Mouse (Mus musculus) ES-E14 (cell line): ENCODE measurements around the gene Setd7.

Source experiments
- HCFC1 ChIP-seq: IDR thresholded peaks from 2 replicates; pipeline ENCODE4 v1.6.1; 2012; ENCODE audit warnings: low read length, inconsistent platforms, borderline replicate concordance; ENCODE audit not compliant: insufficient read depth
- ZC3H11A ChIP-seq: IDR thresholded peaks from 2 replicates; pipeline ENCODE4 v1.6.1; 2012; ENCODE audit warnings: low read depth, mild to moderate bottlenecking, inconsistent platforms, low read length, borderline replicate concordance

- no peak for TF ChIP-seq HCFC1
- no peak for TF ChIP-seq ZC3H11A
Observed at GRCm38 (mm10) chr3:51544442-51545128, 16.1 kb downstream of the Setd7 start.
